Mouse (Mus musculus) heart, adult 2 months (tissue): ENCODE data around the gene Cul7. TPM values are rescaled to one million over a fixed set of nuclear protein-coding genes. Genes with fewer than 3 reads are reported as not detected.

Experiments used
- DNase-seq, 2 experiments: peaks; one replicate each; pipeline ENCODE4 v3.0.0; 2021
- H3K27ac ChIP-seq: fragments of 200-600 bp; 2 replicates; pipeline ENCODE4 v1.8.1; 2022
- H3K27me3 ChIP-seq: fragments of 200-500 bp; 2 replicates; pipeline ENCODE4 v1.6.1; 2012; ENCODE audit warnings: mild to moderate bottlenecking, low read length, inconsistent platforms, mixed read lengths; ENCODE audit not compliant: control insufficient read depth, insufficient read depth
- H3K36me3 ChIP-seq: fragments of 200-500 bp; 2 replicates; pipeline ENCODE4 v1.6.1; 2012; ENCODE audit warnings: low read length, inconsistent platforms; ENCODE audit not compliant: control insufficient read depth, insufficient read depth
- H3K4me1 ChIP-seq: fragments of 200-500 bp; 2 replicates; pipeline ENCODE4 v1.6.1; 2011; ENCODE audit warnings: low read length; ENCODE audit not compliant: control insufficient read depth, insufficient read depth
- H3K4me3 ChIP-seq: fragments of 200-600 bp; 2 replicates; pipeline ENCODE4 v1.8.1; 2022
- H3K79me2 ChIP-seq: fragments of 200-500 bp; replicated peaks from 2 replicates; pipeline ENCODE4 v1.6.1; 2012; ENCODE audit warnings: mild to moderate bottlenecking, inconsistent platforms, low read length, moderate library complexity, mixed read lengths; ENCODE audit not compliant: control insufficient read depth, insufficient read depth
- H3K9ac ChIP-seq: fragments of 200-500 bp; 2 replicates; pipeline ENCODE4 v1.6.1; 2012; ENCODE audit warnings: low read depth, mild to moderate bottlenecking, control low read depth, inconsistent platforms, low read length, mixed read lengths
- CTCF ChIP-seq: fragments of 200-600 bp; IDR thresholded peaks from 2 replicates; pipeline ENCODE4 v1.8.1; 2022; ENCODE audit warnings: antibody characterized with exemption, mild to moderate bottlenecking, moderate library complexity
- EP300 ChIP-seq: fragments of 200-500 bp; IDR thresholded peaks from 2 replicates; pipeline ENCODE4 v1.6.1; 2011; ENCODE audit warnings: low read depth, low read length, control low read depth; ENCODE audit not compliant: insufficient read depth
- POLR2A ChIP-seq: fragments of 200-500 bp; IDR thresholded peaks from 2 replicates; pipeline ENCODE4 v1.6.1; 2011; ENCODE audit warnings: mild to moderate bottlenecking, low read depth, low read length, control low read depth; ENCODE audit not compliant: insufficient read depth
- WGBS: fragments of 180-500 bp; shearing (Covaris S2); methylation state at CpG from one replicate; pipeline ENCODE4 v1.1.7; 2018; 5-methylcytosine and 5-hydroxymethylcytosine counted together
- intact Hi-C: fragments of 180-260 bp; cut with DNase I; formaldehyde crosslinking; loops from one replicate; pipeline ENCODE4 v1.15.1; 2025
- polyA plus RNA-seq: library from polyadenylated mRNA; depleted of rRNA; stranded (reverse); fragments of >200 nt; gene quantifications from 2 replicates; pipeline ENCODE4 v1.2.3, GENCODE M21; 2012
- total RNA-seq, 2 experiments: library from RNA; stranded (reverse); gene quantifications; 2 replicates each; pipeline ENCODE4 v1.2.3; 2021

The Cul7 gene
- total and polyA plus RNA-seq, 3 experiments: 16.8 to 23.4 (median 18.4) TPM

- intact Hi-C loops: loop anchor here (1.0 kb wide), 1 partner anchor 36 kb away; no protein-coding TSS in a partner anchor
- Histone ChIP-seq H3K4me3 (peak within 1 kb of the TSS; percentile 84), H3K27me3 (no peaks in the 10 kb centered on the region), H3K36me3 (no peaks in the 10 kb centered on the region), H3K4me1 (peaks cover 6% of the 10 kb centered on the region), H3K9ac (peak within 1 kb of the TSS; percentile 88), H3K27ac (peak within 1 kb of the TSS; percentile 93), H3K79me2 (no peaks in the 10 kb centered on the region)
- DNase-seq: peak; percentile 98 to 99
- WGBS: under 1% methylated on average over 53 of the region's 53 CpGs
- TF ChIP-seq EP300 (peak; percentile 69; the same call in 1 of the 2 replicates), CTCF (no peak), POLR2A (peak; percentile 84)
Observed at GRCm38 (mm10) chr17:46645561-46646321, 4.4 kb upstream of the Cul7 start, which contains the start of the genes Klc4 and Mrpl2. Gene Klc4, minus strand, starts transcription at chr17:46646022. Gene Mrpl2, plus strand, starts transcription at chr17:46646229.

GRCm38 (mm10) chr17:46646322-46646662 lies 3.8 kb upstream of the Cul7 start:
- Histone ChIP-seq H3K4me3 (peak overlapping the region; percentile 84), H3K27me3 (no peaks in the 10 kb centered on the region), H3K9ac (peak overlapping the region; percentile 88), H3K4me1 (peaks cover 9% of the 10 kb centered on the region), H3K36me3 (no peaks in the 10 kb centered on the region), H3K79me2 (no peaks in the 10 kb centered on the region), H3K27ac (peak overlapping the region; percentile 90)
- DNase-seq: no peak
- under 1% methylated on average over 19 of the region's 19 CpGs for WGBS
- no peak for TF ChIP-seq CTCF
- TF ChIP-seq POLR2A: no peak
- no peak for TF ChIP-seq EP300
- intact Hi-C loops: loop anchor here (1.0 kb wide), 1 partner anchor 35 kb away; no protein-coding TSS in a partner anchor

DNA sequence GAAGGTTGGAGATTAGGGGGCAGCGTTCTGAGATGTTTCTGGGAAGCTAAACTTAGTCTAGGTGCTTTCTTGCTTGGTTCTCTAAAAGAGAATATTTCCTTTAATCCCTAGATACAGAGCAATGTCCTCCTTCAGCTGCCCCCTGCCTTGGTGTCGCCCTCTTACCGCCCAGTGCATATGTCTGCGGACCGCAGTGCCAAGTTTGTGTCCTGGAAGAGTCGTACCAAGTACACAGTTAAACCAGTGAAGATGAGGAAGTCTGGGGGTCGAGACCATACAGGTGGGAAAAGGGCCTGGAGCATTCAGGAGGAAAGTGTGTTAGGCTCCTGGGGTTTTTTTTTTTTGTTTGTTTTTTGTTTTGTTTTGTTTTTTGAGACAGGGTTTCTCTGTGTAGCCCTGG lies 2.9 kb upstream of the Cul7 start:
- H3K4me3 ChIP-seq: no peak overlapping the region
- WGBS: 86% methylated on average over 7 of the region's 7 CpGs

GRCm38 (mm10) chr17:46648436-46648835 lies 1.7 kb upstream of the Cul7 start:
- no peak for DNase-seq
- no peak overlapping the region for H3K9ac ChIP-seq
- no peak overlapping the region for H3K27ac ChIP-seq
- no peaks in the 10 kb centered on the region for H3K36me3 ChIP-seq
- no peaks in the 10 kb centered on the region for H3K27me3 ChIP-seq
- TF ChIP-seq POLR2A (no peak), CTCF (no peak), EP300 (no peak)
- peaks cover 3% of the 10 kb centered on the region for H3K79me2 ChIP-seq
- intact Hi-C loops: loop anchor here (2.0 kb wide), 1 partner anchor 62 kb away; the partner anchor contains the start of gene Pex6
- H3K4me1 ChIP-seq: peaks cover 14% of the 10 kb centered on the region
- H3K4me3 ChIP-seq: no peak overlapping the region
- WGBS: 69% methylated on average over 9 of the region's 9 CpGs

More for the DNA sequence above, 2.9 kb upstream of the Cul7 start:
- Histone ChIP-seq H3K4me1 (peaks cover 14% of the 10 kb centered on the region), H3K27ac (no peak overlapping the region), H3K36me3 (no peaks in the 10 kb centered on the region), H3K27me3 (no peaks in the 10 kb centered on the region), H3K9ac (no peak overlapping the region), H3K79me2 (no peaks in the 10 kb centered on the region)
- intact Hi-C loops: no loop called here
- no peak for TF ChIP-seq POLR2A
- no peak for TF ChIP-seq CTCF
- no peak for TF ChIP-seq EP300
- no peak for DNase-seq

DNA sequence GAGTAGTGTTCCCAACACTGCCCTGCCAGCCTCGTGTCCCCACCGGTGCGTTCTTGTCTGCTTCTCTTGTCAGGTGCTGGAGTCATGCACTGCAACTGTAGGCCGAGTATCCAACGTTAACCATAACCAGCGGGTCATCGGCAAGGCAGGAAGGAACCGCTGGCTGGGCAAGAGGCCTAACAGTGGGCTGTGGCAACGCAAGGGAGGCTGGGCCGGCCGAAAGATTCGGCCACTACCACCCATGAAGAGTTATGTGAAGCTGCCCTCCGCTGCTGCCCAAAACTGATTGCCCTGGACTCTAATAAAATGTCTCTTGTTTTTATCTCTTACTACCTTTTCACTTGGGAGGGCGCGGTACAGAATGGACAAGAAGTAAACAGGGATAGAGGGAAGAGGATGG lies 326 bp upstream of the Cul7 start:
- TF ChIP-seq POLR2A: no peak
- no peak for TF ChIP-seq EP300
- TF ChIP-seq CTCF: no peak
- Histone ChIP-seq H3K27ac (peak overlapping the region; percentile 92), H3K4me1 (peaks cover 10% of the 10 kb centered on the region), H3K36me3 (no peaks in the 10 kb centered on the region), H3K9ac (peak overlapping the region; percentile 75), H3K27me3 (no peaks in the 10 kb centered on the region), H3K4me3 (peak overlapping the region; percentile 73), H3K79me2 (peaks cover 3% of the 10 kb centered on the region)
- intact Hi-C loops: loop anchor here (2.0 kb wide), 1 partner anchor 61 kb away; the partner anchor contains the start of gene Pex6
- 14% methylated on average over 15 of the region's 15 CpGs for WGBS
- peak in 1 of 2 experiments; percentile 53 for DNase-seq

DNA sequence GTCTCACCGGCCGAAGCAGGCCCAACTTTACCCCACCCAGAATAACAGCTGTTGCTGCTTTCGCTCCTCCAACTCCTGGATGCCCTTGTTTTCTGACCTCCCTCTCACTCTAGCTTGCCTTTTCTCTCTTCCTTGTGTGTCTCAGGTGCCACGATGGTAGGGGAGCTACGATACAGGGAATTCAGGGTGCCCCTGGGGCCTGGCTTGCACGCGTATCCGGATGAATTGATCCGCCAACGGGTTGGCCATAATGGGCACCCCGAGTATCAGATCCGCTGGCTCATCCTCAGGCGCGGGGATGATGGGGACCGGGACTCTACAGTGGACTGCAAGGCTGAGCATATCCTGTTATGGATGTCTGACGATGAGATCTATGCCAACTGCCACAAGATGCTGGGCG lies 1.2 kb downstream of the Cul7 start:
- no peak for DNase-seq
- H3K36me3 ChIP-seq: no peaks in the 10 kb centered on the region
- H3K4me1 ChIP-seq: peaks cover 10% of the 10 kb centered on the region
- H3K27ac ChIP-seq: peak overlapping the region; percentile 92
- no peaks in the 10 kb centered on the region for H3K27me3 ChIP-seq
- intact Hi-C loops: no loop called here
- H3K9ac ChIP-seq: peak overlapping the region; percentile 75
- no peak for TF ChIP-seq CTCF
- no peak for TF ChIP-seq EP300
- no peak for TF ChIP-seq POLR2A
- 55% methylated on average over 17 of the region's 17 CpGs for WGBS
- H3K79me2 ChIP-seq: peaks cover 3% of the 10 kb centered on the region
- peak overlapping the region; percentile 73 for H3K4me3 ChIP-seq
